ENCODE assay signal across 10 mouse cellular contexts in genomic region chr7:37338067-37338501, GRCm38 (mm10).
DNase-seq lines count a peak whose midpoint lies in the region; ATAC-seq and TF ChIP-seq lines count a peak whose summit lies in the region.
"Had no signal": no experiment of that assay in that cellular context is flagged by ENCODE, and none has a peak within 500 bp of the region (broad histone marks: within the 10 kb centered on the region; RNA-seq: fewer than 3 reads in every experiment).

No protein-coding gene starts in this region.

- no peak for ATAC-seq in kidney, postnatal 0 days (replicated peaks; ENCODE audit: low FRiP score, low read depth)
- ATAC-seq in midbrain, embryonic 15.5 days (replicated peaks): no peak

- H3K4me2 ChIP-seq in kidney, postnatal 0 days (ENCODE audit: low read length): peak overlapping the region; percentile 79
- peak overlapping the region; percentile 83 for H3K4me2 ChIP-seq in midbrain, embryonic 15.5 days
- H3K4me2 ChIP-seq: liver, embryonic 13.5 days had no signal

- TF ChIP-seq CTCF in kidney, postnatal 0 days (IDR thresholded peaks at IDR 0.05; ENCODE audit: low read depth): no peak

- 8% methylated on average over 11 of the region's 11 CpGs for WGBS in kidney, postnatal 0 days
- WGBS in embryonic facial prominence, embryonic 10.5 days: 26% methylated on average over 11 of the region's 11 CpGs
- 33% methylated on average over 11 of the region's 11 CpGs for WGBS in hindbrain, embryonic 10.5 days
- WGBS in midbrain, embryonic 15.5 days: 20% methylated on average over 11 of the region's 11 CpGs

- no peaks in the 10 kb centered on the region for H3K36me3 ChIP-seq in kidney, postnatal 0 days (ENCODE audit: insufficient read depth, low read length)
- H3K36me3 ChIP-seq in embryonic facial prominence, embryonic 10.5 days (replicated peaks): no peaks in the 10 kb centered on the region
- H3K36me3 ChIP-seq in hindbrain, embryonic 10.5 days: no peaks in the 10 kb centered on the region
- no peaks in the 10 kb centered on the region for H3K36me3 ChIP-seq in midbrain, embryonic 15.5 days (replicated peaks)
- H3K36me3 ChIP-seq: liver, embryonic 13.5 days had no signal

- H3K27me3 ChIP-seq in kidney, postnatal 0 days (ENCODE audit: insufficient read depth, low read length): peaks cover 18% of the 10 kb centered on the region; the same call in 1 of the 2 replicates
- peaks cover 74% of the 10 kb centered on the region for H3K27me3 ChIP-seq in embryonic facial prominence, embryonic 10.5 days (replicated peaks; ENCODE audit: low read depth, poor library complexity, severe bottlenecking)
- H3K27me3 ChIP-seq in hindbrain, embryonic 10.5 days (ENCODE audit: insufficient read depth, poor library complexity, severe bottlenecking): peaks cover 45% of the 10 kb centered on the region
- peaks cover 4% of the 10 kb centered on the region; the same call in 1 of the 2 replicates for H3K27me3 ChIP-seq in midbrain, embryonic 15.5 days (replicated peaks)

- H3K27ac ChIP-seq in kidney, postnatal 0 days: no peak overlapping the region
- peak overlapping the region; percentile 79 for H3K27ac ChIP-seq in embryonic facial prominence, embryonic 10.5 days (replicated peaks)
- peak overlapping the region; percentile 6 for H3K27ac ChIP-seq in hindbrain, embryonic 10.5 days
- no peak overlapping the region for H3K27ac ChIP-seq in midbrain, embryonic 15.5 days
- H3K27ac ChIP-seq: liver, embryonic 13.5 days had no signal

- H3K4me1 ChIP-seq in kidney, postnatal 0 days (replicated peaks; ENCODE audit: insufficient read depth, low read length): peaks cover 15% of the 10 kb centered on the region; the same call in 1 of the 2 replicates
- H3K4me1 ChIP-seq in embryonic facial prominence, embryonic 10.5 days: peaks cover 51% of the 10 kb centered on the region
- peaks cover 58% of the 10 kb centered on the region for H3K4me1 ChIP-seq in hindbrain, embryonic 10.5 days (replicated peaks)
- H3K4me1 ChIP-seq in midbrain, embryonic 15.5 days: peaks cover 44% of the 10 kb centered on the region
- H3K4me1 ChIP-seq: liver, embryonic 13.5 days had no signal

- H3K9ac ChIP-seq in kidney, postnatal 0 days (ENCODE audit: low read depth, low read length): no peak overlapping the region
- no peak overlapping the region for H3K9ac ChIP-seq in midbrain, embryonic 15.5 days
- H3K9ac ChIP-seq: liver, embryonic 13.5 days had no signal

- no peak for DNase-seq in kidney, postnatal 0 days (ENCODE audit: low spot score)
- no peak for DNase-seq in kidney, postnatal 36 days
- DNase-seq in embryonic facial prominence, embryonic 10.5 days (ENCODE audit: low spot score): peak; percentile 65
- peak; percentile 25 for DNase-seq in hindbrain, embryonic 10.5 days (ENCODE audit: low spot score)
- no peak for DNase-seq in layer of hippocampus, postnatal 36 days
- DNase-seq in adrenal gland, postnatal 36 days: no peak
- DNase-seq in kidney, postnatal 25 days: no peak
- DNase-seq: adrenal gland, adult 8-10 months; liver, embryonic 13.5 days had no signal

- no peaks in the 10 kb centered on the region for H3K9me3 ChIP-seq in kidney, postnatal 0 days (replicated peaks; ENCODE audit: low read length)
- H3K9me3 ChIP-seq in embryonic facial prominence, embryonic 10.5 days: no peaks in the 10 kb centered on the region
- no peaks in the 10 kb centered on the region for H3K9me3 ChIP-seq in hindbrain, embryonic 10.5 days
- H3K9me3 ChIP-seq in midbrain, embryonic 15.5 days: no peaks in the 10 kb centered on the region
- H3K9me3 ChIP-seq: liver, embryonic 13.5 days had no signal

- no peak overlapping the region for H3K4me3 ChIP-seq in kidney, postnatal 0 days (replicated peaks; ENCODE audit: low read depth, low read length)
- peak overlapping the region; percentile 56 for H3K4me3 ChIP-seq in embryonic facial prominence, embryonic 10.5 days
- no peak overlapping the region for H3K4me3 ChIP-seq in hindbrain, embryonic 10.5 days
- H3K4me3 ChIP-seq in midbrain, embryonic 15.5 days: no peak overlapping the region
- H3K4me3 ChIP-seq: liver, embryonic 13.5 days had no signal

Comparison
In these comparisons a context has a peak if more than half of its experiments do, and no peak if none do; other contexts are left out.
1. DNase-seq: peak in embryonic facial prominence, embryonic 10.5 days (single experiment) and hindbrain, embryonic 10.5 days (single experiment); none in kidney, postnatal 0 days (single experiment), kidney, postnatal 36 days (0 of 2), layer of hippocampus, postnatal 36 days (0 of 2), adrenal gland, postnatal 36 days (0 of 2) and kidney, postnatal 25 days (0 of 2).
2. H3K27ac ChIP-seq: peak in embryonic facial prominence, embryonic 10.5 days (single experiment) and hindbrain, embryonic 10.5 days (single experiment); none in kidney, postnatal 0 days (single experiment) and midbrain, embryonic 15.5 days (single experiment).